Mouse (Mus musculus): Measurements from ENCODE around the gene Arhgap24. TPM values are rescaled to one million over a fixed set of nuclear protein-coding genes. Genes with fewer than 3 reads are reported as not detected.
A peak's percentile ranks its signal among the peaks of the same experiment; 100 is the strongest.

Gene Arhgap24
- polyA plus RNA-seq, 1 experiment from 2014 or later = 3.2 TPM

DNA sequence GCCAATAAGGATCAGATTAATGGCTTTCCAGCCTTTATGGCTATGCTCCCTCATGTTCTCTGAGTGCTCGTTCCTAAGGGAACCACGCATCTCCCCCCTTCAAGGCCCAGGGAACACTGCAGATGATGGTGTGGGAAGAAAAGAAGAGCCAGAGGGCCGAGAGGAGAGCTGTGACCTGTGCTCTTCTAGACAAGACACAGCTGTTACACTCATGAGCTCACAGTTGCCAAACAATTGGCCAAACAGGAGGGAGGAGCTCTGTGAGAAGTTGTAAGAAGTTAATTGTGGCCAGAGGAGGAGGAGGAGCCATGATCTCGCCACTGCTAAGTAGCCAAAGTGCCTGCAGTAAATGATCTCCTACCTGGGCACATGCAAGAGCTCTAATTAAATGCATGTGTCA, 322.5 kb downstream of the Arhgap24 start:
- no peak overlapping the region for H3K27ac ChIP-seq (replicated peaks)
- no peak for ATAC-seq (ENCODE audit: insufficient read depth)
- no peak overlapping the region for H3K9ac ChIP-seq
- H3K9me3 ChIP-seq (replicated peaks) = no peaks in the 10 kb centered on the region
- no peak overlapping the region for H3K4me3 ChIP-seq (replicated peaks)
- no peaks in the 10 kb centered on the region for H3K4me1 ChIP-seq (replicated peaks)
- no peaks in the 10 kb centered on the region for H3K36me3 ChIP-seq (replicated peaks)
- no peaks in the 10 kb centered on the region for H3K27me3 ChIP-seq
- H3K4me2 ChIP-seq = no peak overlapping the region
- 41% methylated on average over 4 of the region's 4 CpGs for WGBS (ENCODE audit: insufficient replicate concordance)

GRCm38 (mm10) chr5:102807518-102807917, 326.3 kb downstream of the Arhgap24 start:
- Histone ChIP-seq H3K4me3 (replicated peaks) (no peak overlapping the region), H3K9me3 (replicated peaks) (no peaks in the 10 kb centered on the region), H3K4me2 (no peak overlapping the region), H3K27ac (replicated peaks) (no peak overlapping the region), H3K36me3 (replicated peaks) (no peaks in the 10 kb centered on the region), H3K27me3 (no peaks in the 10 kb centered on the region), H3K9ac (no peak overlapping the region), H3K4me1 (replicated peaks) (no peaks in the 10 kb centered on the region)
- ATAC-seq (ENCODE audit: insufficient read depth) = no peak

GRCm38 (mm10) chr5:102810366-102810957, 329.3 kb downstream of the Arhgap24 start:
- WGBS (ENCODE audit: insufficient replicate concordance) = 62% methylated on average over 7 of the region's 7 CpGs
- Histone ChIP-seq H3K9me3 (replicated peaks) (no peaks in the 10 kb centered on the region), H3K4me1 (replicated peaks) (no peaks in the 10 kb centered on the region), H3K4me2 (no peak overlapping the region), H3K36me3 (replicated peaks) (no peaks in the 10 kb centered on the region), H3K4me3 (replicated peaks) (no peak overlapping the region), H3K27ac (replicated peaks) (no peak overlapping the region), H3K27me3 (no peaks in the 10 kb centered on the region), H3K9ac (no peak overlapping the region)
- ATAC-seq (ENCODE audit: insufficient read depth) = no peak

DNA sequence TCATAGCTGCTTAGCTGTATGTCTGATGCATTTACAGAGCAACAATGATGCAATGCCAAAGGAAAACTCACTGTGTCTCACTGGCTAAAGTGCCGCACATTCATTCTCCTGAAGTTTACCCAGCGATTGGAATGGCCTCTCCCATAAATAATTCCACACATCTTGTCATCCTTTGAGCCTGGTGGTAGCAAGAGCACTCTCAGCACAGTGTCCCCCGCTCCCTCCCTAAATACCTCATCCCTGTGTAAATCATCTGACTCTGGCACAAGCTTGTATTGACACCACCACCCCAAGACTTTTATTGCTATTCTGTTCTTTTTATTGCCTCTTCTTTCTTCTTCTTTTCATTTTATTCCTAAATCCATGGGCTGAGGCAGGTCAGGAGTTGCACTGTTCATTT, 332.1 kb downstream of the Arhgap24 start:
- no peak overlapping the region for H3K4me2 ChIP-seq
- no peak overlapping the region for H3K9ac ChIP-seq
- ATAC-seq (ENCODE audit: insufficient read depth) = no peak
- H3K9me3 ChIP-seq (replicated peaks) = no peaks in the 10 kb centered on the region
- H3K36me3 ChIP-seq (replicated peaks) = no peaks in the 10 kb centered on the region
- H3K4me1 ChIP-seq (replicated peaks) = no peaks in the 10 kb centered on the region
- no peaks in the 10 kb centered on the region for H3K27me3 ChIP-seq
- no peak overlapping the region for H3K4me3 ChIP-seq (replicated peaks)
- WGBS (ENCODE audit: insufficient replicate concordance) = 52% methylated on average over 3 of the region's 3 CpGs
- H3K27ac ChIP-seq (replicated peaks) = no peak overlapping the region

- H3K9me3 ChIP-seq (replicated peaks) = no peaks in the 10 kb centered on the region
- H3K4me1 ChIP-seq (replicated peaks) = no peaks in the 10 kb centered on the region
- WGBS (ENCODE audit: insufficient replicate concordance) = 59% methylated on average over 7 of the region's 7 CpGs
- peak; percentile 74 for ATAC-seq (ENCODE audit: insufficient read depth)
- H3K4me3 ChIP-seq (replicated peaks) = no peak overlapping the region
- H3K36me3 ChIP-seq (replicated peaks) = no peaks in the 10 kb centered on the region
- H3K9ac ChIP-seq = no peak overlapping the region
- no peak overlapping the region for H3K27ac ChIP-seq (replicated peaks)
- no peak overlapping the region for H3K4me2 ChIP-seq
- no peaks in the 10 kb centered on the region for H3K27me3 ChIP-seq
Observed at GRCm38 (mm10) chr5:102817641-102818040, 336.4 kb downstream of the Arhgap24 start.

- H3K4me3 ChIP-seq (replicated peaks) = no peak overlapping the region
- H3K36me3 ChIP-seq (replicated peaks) = no peaks in the 10 kb centered on the region
- WGBS (ENCODE audit: insufficient replicate concordance) = 56% methylated on average over 8 of the region's 8 CpGs
- no peaks in the 10 kb centered on the region for H3K4me1 ChIP-seq (replicated peaks)
- H3K27ac ChIP-seq (replicated peaks) = no peak overlapping the region
- no peaks in the 10 kb centered on the region for H3K27me3 ChIP-seq
- ATAC-seq (ENCODE audit: insufficient read depth) = no peak
- no peak overlapping the region for H3K4me2 ChIP-seq
- H3K9ac ChIP-seq = no peak overlapping the region
- H3K9me3 ChIP-seq (replicated peaks) = no peaks in the 10 kb centered on the region
Observed at GRCm38 (mm10) chr5:102825538-102825937, 344.3 kb downstream of the Arhgap24 start.

DNA sequence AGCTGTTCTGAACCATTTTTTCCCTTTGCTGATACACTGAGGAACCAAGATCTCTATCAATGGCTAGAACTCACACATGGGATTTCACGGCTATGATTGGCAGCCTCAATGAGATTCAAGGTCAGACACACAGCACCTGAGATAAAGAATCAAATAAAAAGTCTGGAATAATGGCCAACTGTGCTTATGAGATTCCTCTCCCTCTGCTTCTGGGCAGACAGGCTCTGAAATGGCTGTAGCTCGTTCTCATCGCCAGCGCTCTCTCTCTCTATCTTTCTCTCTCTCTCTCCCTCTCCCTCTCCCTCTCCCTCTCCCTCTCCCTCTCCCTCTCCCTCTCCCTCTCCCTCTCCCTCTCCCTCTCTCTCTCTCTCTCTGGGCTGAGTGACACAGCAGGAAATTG, 357.9 kb downstream of the Arhgap24 start:
- H3K4me2 ChIP-seq = no peak overlapping the region
- H3K4me1 ChIP-seq (replicated peaks) = no peaks in the 10 kb centered on the region
- no peak overlapping the region for H3K9ac ChIP-seq
- H3K4me3 ChIP-seq (replicated peaks) = no peak overlapping the region
- H3K9me3 ChIP-seq (replicated peaks) = no peaks in the 10 kb centered on the region
- no peaks in the 10 kb centered on the region for H3K36me3 ChIP-seq (replicated peaks)
- no peaks in the 10 kb centered on the region for H3K27me3 ChIP-seq
- 67% methylated on average over 4 of the region's 4 CpGs for WGBS (ENCODE audit: insufficient replicate concordance)
- H3K27ac ChIP-seq (replicated peaks) = no peak overlapping the region
- ATAC-seq (ENCODE audit: insufficient read depth) = no peak

GRCm38 (mm10) chr5:102843934-102844709, 362.9 kb downstream of the Arhgap24 start:
- Histone ChIP-seq H3K9ac (no peak overlapping the region), H3K27me3 (peaks cover 3% of the 10 kb centered on the region; the same call in 1 of the 2 replicates), H3K4me2 (peak overlapping the region; percentile 54; the same call in 1 of the 2 replicates), H3K4me3 (replicated peaks) (no peak overlapping the region), H3K27ac (replicated peaks) (no peak overlapping the region), H3K9me3 (replicated peaks) (no peaks in the 10 kb centered on the region), H3K4me1 (replicated peaks) (no peaks in the 10 kb centered on the region), H3K36me3 (replicated peaks) (no peaks in the 10 kb centered on the region)
- peak; percentile 75 for ATAC-seq (ENCODE audit: insufficient read depth)
- 39% methylated on average over 5 of the region's 5 CpGs for WGBS (ENCODE audit: insufficient replicate concordance)

GRCm38 (mm10) chr5:102844731-102845598, 363.8 kb downstream of the Arhgap24 start:
- Histone ChIP-seq H3K27ac (replicated peaks) (0 out of 2 replicates have a peak overlapping the region, but pooled peaks have one; percentile 24), H3K4me1 (replicated peaks) (no peaks in the 10 kb centered on the region), H3K27me3 (peaks cover 3% of the 10 kb centered on the region; the same call in 1 of the 2 replicates), H3K36me3 (replicated peaks) (no peaks in the 10 kb centered on the region), H3K4me3 (replicated peaks) (peak overlapping the region; percentile 39), H3K4me2 (peak overlapping the region; percentile 54), H3K9ac (no peak overlapping the region), H3K9me3 (replicated peaks) (no peaks in the 10 kb centered on the region)
- 3% methylated on average over 21 of the region's 21 CpGs for WGBS (ENCODE audit: insufficient replicate concordance)
- ATAC-seq (ENCODE audit: insufficient read depth) = peak; percentile 53; the same call in 1 of the 2 replicates

- H3K27ac ChIP-seq (replicated peaks) = no peak overlapping the region
Observed at GRCm38 (mm10) chr5:102845800-102846199, 364.6 kb downstream of the Arhgap24 start.

DNA sequence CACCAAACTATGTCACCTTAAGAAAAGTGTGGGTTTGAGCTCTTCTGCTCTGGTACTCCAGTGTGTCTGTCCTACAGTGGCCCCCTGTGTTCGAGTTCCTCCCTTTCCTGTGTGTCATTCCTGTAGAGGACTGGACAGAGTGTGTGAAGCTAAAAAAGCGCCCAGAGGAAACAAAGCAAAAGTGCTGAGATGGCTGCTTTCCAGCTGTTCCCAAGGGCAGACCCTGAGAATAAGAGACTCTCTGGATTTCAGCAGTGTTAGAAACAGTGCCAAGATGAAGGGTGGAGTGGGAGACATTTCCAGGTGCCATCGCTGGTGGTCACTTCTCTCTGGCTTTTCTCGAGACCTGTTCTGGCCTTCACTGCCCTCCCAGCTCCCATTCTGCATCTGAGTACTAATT, 366.7 kb downstream of the Arhgap24 start:
- no peak overlapping the region for H3K4me3 ChIP-seq (replicated peaks)
- no peak overlapping the region for H3K4me2 ChIP-seq
- H3K27ac ChIP-seq (replicated peaks) = no peak overlapping the region
- 39% methylated on average over 4 of the region's 4 CpGs for WGBS (ENCODE audit: insufficient replicate concordance)
- no peaks in the 10 kb centered on the region for H3K9me3 ChIP-seq (replicated peaks)
- ATAC-seq (ENCODE audit: insufficient read depth) = no peak
- H3K27me3 ChIP-seq = peaks cover 3% of the 10 kb centered on the region; the same call in 1 of the 2 replicates
- H3K9ac ChIP-seq = no peak overlapping the region
- no peaks in the 10 kb centered on the region for H3K36me3 ChIP-seq (replicated peaks)
- no peaks in the 10 kb centered on the region for H3K4me1 ChIP-seq (replicated peaks)

More at GRCm38 (mm10) chr5:102845800-102846199, 364.6 kb downstream of the Arhgap24 start:
- Histone ChIP-seq H3K9me3 (replicated peaks) (no peaks in the 10 kb centered on the region), H3K4me1 (replicated peaks) (no peaks in the 10 kb centered on the region), H3K4me2 (peak overlapping the region; percentile 54; the same call in 1 of the 2 replicates), H3K36me3 (replicated peaks) (no peaks in the 10 kb centered on the region), H3K9ac (no peak overlapping the region), H3K4me3 (replicated peaks) (0 out of 2 replicates have a peak overlapping the region, but pooled peaks have one; percentile 39), H3K27me3 (peaks cover 3% of the 10 kb centered on the region; the same call in 1 of the 2 replicates)
- no peak for ATAC-seq (ENCODE audit: insufficient read depth)
- 16% methylated on average over 11 of the region's 11 CpGs for WGBS (ENCODE audit: insufficient replicate concordance)

All from liver, embryonic 15.5 days (tissue).